Mouse (Mus musculus) liver, postnatal 0 days (tissue): ENCODE measurements around the gene Itga6. TPM values are rescaled to one million over a fixed set of nuclear protein-coding genes. Genes with fewer than 3 reads are reported as not detected.
"Not testable (repeated sequence)": the region's sequence is repeated elsewhere in the genome, so short reads cannot be mapped to it uniquely, and the experiment has no call there.

Experiments
- ATAC-seq: fragments of 200-750 bp; cut with Nextera tagmentation; 2 replicates; pipeline ENCODE4 v1.8.0; 2017; ENCODE audit warnings: mild to moderate bottlenecking, moderate library complexity
- DNase-seq: peaks from one replicate; pipeline ENCODE4 v3.0.0-alpha.2; 2016
- H3K27ac ChIP-seq: fragments of 300-500 bp; sonication (generic); 2 replicates; pipeline ENCODE4 v1.5.1; 2014; ENCODE audit warnings: antibody characterized with exemption, moderate library complexity, mild to moderate bottlenecking, low read depth
- H3K27me3 ChIP-seq: fragments of 300-500 bp; sonication (generic); 2 replicates; pipeline ENCODE4 v1.6.1; 2014; ENCODE audit warnings: low read length, control low read depth, mixed read lengths; ENCODE audit not compliant: insufficient read depth
- H3K36me3 ChIP-seq: fragments of 300-500 bp; sonication (generic); replicated peaks from 2 replicates; pipeline ENCODE4 v1.6.1; 2014; ENCODE audit warnings: mild to moderate bottlenecking, control low read depth, low read length, moderate library complexity, mixed read lengths; ENCODE audit not compliant: insufficient read depth
- H3K4me1 ChIP-seq: fragments of 300-500 bp; sonication (generic); 2 replicates; pipeline ENCODE4 v1.6.1; 2014; ENCODE audit warnings: antibody characterized with exemption, mild to moderate bottlenecking, control low read depth; ENCODE audit not compliant: insufficient read depth
- H3K4me2 ChIP-seq: fragments of 300-500 bp; sonication (generic); 2 replicates; pipeline ENCODE4 v1.6.1; 2014; ENCODE audit warnings: low read depth, mild to moderate bottlenecking, low read length, moderate library complexity, mixed read lengths
- H3K4me3 ChIP-seq: fragments of 300-500 bp; sonication (generic); 2 replicates; pipeline ENCODE4 v1.5.1; 2014; ENCODE audit warnings: low read depth, low read length
- H3K9ac ChIP-seq: fragments of 300-500 bp; sonication (generic); replicated peaks from 2 replicates; pipeline ENCODE4 v1.6.1; 2014; ENCODE audit warnings: mild to moderate bottlenecking, moderate library complexity
- H3K9me3 ChIP-seq: fragments of 300-500 bp; sonication (generic); 2 replicates; pipeline ENCODE4 v1.6.1; 2016; ENCODE audit warnings: mild to moderate bottlenecking, control low read depth, low read length, mixed read lengths
- CTCF ChIP-seq: sonication (generic); IDR thresholded peaks from 2 replicates; pipeline ENCODE4 v1.5.1; 2016; ENCODE audit warnings: antibody characterized with exemption, low read depth
- EP300 ChIP-seq: IDR thresholded peaks from 2 replicates; pipeline ENCODE4 v1.6.1; 2016; ENCODE audit warnings: antibody characterized with exemption, low read depth, mild to moderate bottlenecking
- WGBS: fragments of 180-500 bp; shearing (Covaris S2); extraction: QIAGEN DNeasy Blood & Tissue Kit; methylation state at CpG from one replicate; pipeline ENCODE4 v1.1.7; 2014; ENCODE audit not compliant: insufficient replicate concordance; 5-methylcytosine and 5-hydroxymethylcytosine counted together
- polyA plus RNA-seq: library from polyadenylated mRNA; unstranded; fragments of >200 nt; fragmentation: Nextera tagmentation; extraction: Ambion mirVana; gene quantifications from 2 replicates; pipeline ENCODE4 v1.2.1, GENCODE M21; 2015

Itga6 gene
- polyA plus RNA-seq, 1 experiment from 2014 or later, result 7.5 TPM

GRCm38 (mm10) chr2:71704309-71704708 lies 41.1 kb upstream of the Itga6 start:
- WGBS, result 73% methylated on average over 5 of the region's 5 CpGs
- DNase-seq (no peak), ATAC-seq (no peak)
- no peak overlapping the region for H3K9ac ChIP-seq
- H3K27me3 ChIP-seq, result no peaks in the 10 kb centered on the region
- no peak overlapping the region for H3K4me2 ChIP-seq
- TF ChIP-seq EP300, result no peak
- no peak for TF ChIP-seq CTCF
- no peaks in the 10 kb centered on the region for H3K36me3 ChIP-seq
- no peaks in the 10 kb centered on the region for H3K9me3 ChIP-seq
- no peak overlapping the region for H3K4me3 ChIP-seq
- H3K4me1 ChIP-seq, result peaks cover 4% of the 10 kb centered on the region; the same call in 1 of the 2 replicates
- no peak overlapping the region for H3K27ac ChIP-seq

DNA sequence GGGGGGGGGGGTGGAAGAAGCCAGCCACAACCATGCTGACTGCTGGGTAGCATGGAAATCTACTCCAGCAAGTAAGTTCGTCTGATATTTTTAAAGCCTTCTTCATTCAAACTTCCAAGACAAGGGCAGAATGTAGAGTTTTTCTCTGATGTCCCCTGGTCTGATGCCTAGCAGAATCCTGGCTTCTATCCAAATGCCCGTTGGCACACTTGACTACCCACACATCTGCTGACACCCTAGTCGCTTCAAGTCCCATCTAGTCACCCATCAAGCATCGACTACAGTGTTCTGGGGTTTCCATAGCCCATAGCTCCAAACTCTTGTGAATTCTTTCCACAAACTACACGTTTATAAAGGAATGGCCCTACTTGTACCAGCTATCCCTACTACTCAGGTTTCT lies 36.5 kb upstream of the Itga6 start:
- H3K36me3 ChIP-seq, result no peaks in the 10 kb centered on the region
- no peak for TF ChIP-seq EP300
- no peak for TF ChIP-seq CTCF
- ATAC-seq, result no peak

GRCm38 (mm10) chr2:71711640-71712039 lies 33.8 kb upstream of the Itga6 start:
- no peaks in the 10 kb centered on the region for H3K36me3 ChIP-seq
- no peak overlapping the region for H3K27ac ChIP-seq
- DNase-seq (no peak), ATAC-seq (no peak)
- H3K27me3 ChIP-seq, result no peaks in the 10 kb centered on the region
- no peaks in the 10 kb centered on the region for H3K9me3 ChIP-seq
- 56% methylated on average over 2 of the region's 2 CpGs for WGBS
- no peak for TF ChIP-seq EP300
- TF ChIP-seq CTCF, result no peak
- no peak overlapping the region for H3K4me2 ChIP-seq
- H3K9ac ChIP-seq, result no peak overlapping the region
- H3K4me3 ChIP-seq, result no peak overlapping the region
- no peaks in the 10 kb centered on the region for H3K4me1 ChIP-seq

More for the DNA sequence above, 36.5 kb upstream of the Itga6 start:
- H3K27ac ChIP-seq, result no peak overlapping the region
- no peak for DNase-seq
- H3K9me3 ChIP-seq, result no peaks in the 10 kb centered on the region
- H3K4me3 ChIP-seq, result no peak overlapping the region
- no peak overlapping the region for H3K9ac ChIP-seq
- H3K4me2 ChIP-seq, result no peak overlapping the region
- no peaks in the 10 kb centered on the region for H3K4me1 ChIP-seq
- WGBS, result 81% methylated on average over 5 of the region's 5 CpGs
- H3K27me3 ChIP-seq, result no peaks in the 10 kb centered on the region

DNA sequence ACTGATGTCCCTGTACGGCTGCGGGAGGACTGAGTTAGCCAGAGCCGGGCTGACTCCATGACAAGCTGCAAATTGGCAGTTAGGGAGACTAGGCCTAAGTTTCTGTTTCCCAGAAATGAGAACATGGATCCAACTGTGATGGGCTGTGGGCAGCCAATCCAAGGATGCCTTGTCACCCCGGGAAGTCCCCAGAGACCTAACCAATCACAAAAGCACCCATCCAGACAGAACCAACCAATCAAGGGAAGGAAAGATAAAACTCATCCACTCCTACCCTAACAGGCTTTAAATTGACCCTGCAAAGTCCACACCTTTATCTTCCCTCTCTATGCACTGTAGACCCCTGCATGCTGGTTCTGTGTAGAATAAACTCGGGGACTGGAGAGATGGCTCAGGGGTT lies 31.0 kb upstream of the Itga6 start:
- 86% methylated on average over 5 of the region's 5 CpGs for WGBS

DNA sequence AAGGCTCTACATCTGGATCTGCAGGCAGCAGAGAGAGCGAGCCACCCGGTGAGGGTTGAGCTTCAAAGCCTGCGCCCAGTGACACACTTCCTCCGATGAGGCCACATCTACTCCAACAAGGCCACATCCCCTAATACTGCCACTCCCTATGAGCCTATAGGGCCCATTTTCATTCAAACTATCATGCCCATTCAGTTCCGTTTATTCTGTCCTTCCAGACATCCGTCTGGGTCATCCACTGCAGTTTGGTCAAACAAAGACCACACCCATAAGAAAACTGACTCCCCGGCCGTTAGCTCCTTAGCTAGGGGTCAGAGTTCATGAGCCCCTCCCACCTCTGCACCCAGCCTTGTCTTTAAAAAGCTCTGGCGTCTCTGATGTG lies 26.4 kb upstream of the Itga6 start:
- H3K27me3 ChIP-seq, result no peaks in the 10 kb centered on the region
- no peaks in the 10 kb centered on the region for H3K36me3 ChIP-seq
- no peak for ATAC-seq
- WGBS, result 45% methylated on average over 9 of the region's 9 CpGs
- H3K9me3 ChIP-seq, result no peaks in the 10 kb centered on the region
- TF ChIP-seq EP300, result no peak
- no peak for TF ChIP-seq CTCF
- no peak for DNase-seq
- no peak overlapping the region for H3K27ac ChIP-seq
- H3K4me2 ChIP-seq, result no peak overlapping the region
- no peaks in the 10 kb centered on the region for H3K4me1 ChIP-seq
- no peak overlapping the region for H3K4me3 ChIP-seq
- H3K9ac ChIP-seq, result no peak overlapping the region

More for the DNA sequence above, 31.0 kb upstream of the Itga6 start:
- Histone ChIP-seq H3K27me3 (no peaks in the 10 kb centered on the region), H3K9ac (no peak overlapping the region), H3K27ac (no peak overlapping the region), H3K4me3 (no peak overlapping the region), H3K36me3 (no peaks in the 10 kb centered on the region), H3K4me1 (no peaks in the 10 kb centered on the region), H3K4me2 (no peak overlapping the region), H3K9me3 (no peaks in the 10 kb centered on the region)
- ATAC-seq, result no peak
- TF ChIP-seq CTCF (no peak), EP300 (no peak)
- DNase-seq, result no peak

DNA sequence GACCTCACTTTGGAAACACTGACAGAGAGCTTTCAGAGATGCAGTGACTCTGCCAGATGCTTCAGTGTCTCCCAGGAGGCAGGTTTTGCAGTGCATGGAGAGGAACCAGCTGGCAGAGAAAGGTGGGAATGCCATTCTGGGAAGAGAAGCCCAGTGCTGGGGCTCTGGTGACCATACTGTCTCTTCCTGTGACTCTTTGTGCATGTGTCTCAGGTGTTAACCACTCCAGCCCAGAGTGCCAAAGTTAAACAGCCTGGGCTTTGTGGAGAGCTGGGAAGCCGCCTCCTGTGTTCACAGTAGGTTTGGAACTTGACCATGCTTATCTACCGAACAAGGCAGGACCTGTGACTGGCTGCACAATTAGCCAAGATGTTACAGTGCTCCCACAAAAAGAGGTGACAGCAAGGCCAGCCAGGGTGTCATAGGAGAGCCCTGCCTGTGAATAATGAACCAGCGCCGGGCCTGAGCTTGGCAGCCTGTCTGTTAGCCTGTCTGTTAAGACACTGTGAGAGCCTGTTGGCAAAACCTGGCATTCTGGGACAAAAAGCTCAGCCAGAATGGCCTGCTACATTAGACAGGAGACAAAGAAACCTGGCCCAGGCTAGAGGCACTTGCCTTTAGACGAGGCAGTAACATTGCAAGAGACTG lies 25.9 kb upstream of the Itga6 start:
- H3K4me2 ChIP-seq, result no peak overlapping the region
- TF ChIP-seq CTCF, result no peak
- no peak for TF ChIP-seq EP300
- no peaks in the 10 kb centered on the region for H3K4me1 ChIP-seq
- no peaks in the 10 kb centered on the region for H3K36me3 ChIP-seq
- WGBS, result 64% methylated on average over 5 of the region's 5 CpGs
- no peak overlapping the region for H3K4me3 ChIP-seq
- H3K27ac ChIP-seq, result no peak overlapping the region
- no peaks in the 10 kb centered on the region for H3K27me3 ChIP-seq
- ATAC-seq (no peak), DNase-seq (no peak)
- H3K9ac ChIP-seq, result no peak overlapping the region
- no peaks in the 10 kb centered on the region for H3K9me3 ChIP-seq

- not testable (repeated sequence) for H3K4me2 ChIP-seq, H3K9ac ChIP-seq, H3K27ac ChIP-seq, H3K27me3 ChIP-seq, H3K36me3 ChIP-seq, H3K9me3 ChIP-seq, H3K4me1 ChIP-seq, H3K4me3 ChIP-seq, ATAC-seq, DNase-seq
- 58% methylated on average over 2 of the region's 2 CpGs for WGBS
Observed at GRCm38 (mm10) chr2:71720556-71720955, 24.9 kb upstream of the Itga6 start.
